Mouse (Mus musculus): ENCODE measurements around the gene Kcnh1.

Gene Kcnh1

DNA sequence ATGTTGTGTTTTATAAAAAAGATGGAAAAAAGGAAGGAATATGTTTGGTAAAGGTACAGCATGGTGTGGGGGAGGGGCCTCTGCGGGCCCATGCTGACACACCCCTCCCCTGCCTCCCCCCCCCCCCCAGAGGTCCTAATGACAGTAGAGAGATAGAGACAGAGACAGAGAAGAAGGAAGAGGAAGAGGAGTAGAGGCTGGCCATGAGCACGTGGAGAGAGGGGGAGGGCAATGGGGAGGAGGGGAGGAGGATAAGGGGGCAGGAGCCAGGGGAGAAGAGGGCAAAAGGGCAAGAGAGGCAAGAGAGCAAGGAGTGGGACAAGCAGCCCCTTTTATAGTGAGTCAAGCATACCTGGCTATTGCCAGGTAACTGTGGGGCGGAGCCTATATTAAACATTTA, 123.5 kb downstream of the Kcnh1 start:
- in situ Hi-C loops (cut with MboI, MseI) = loop anchor here (10.0 kb wide), 1 partner anchor 1529 kb away; no protein-coding TSS in a partner anchor

DNA sequence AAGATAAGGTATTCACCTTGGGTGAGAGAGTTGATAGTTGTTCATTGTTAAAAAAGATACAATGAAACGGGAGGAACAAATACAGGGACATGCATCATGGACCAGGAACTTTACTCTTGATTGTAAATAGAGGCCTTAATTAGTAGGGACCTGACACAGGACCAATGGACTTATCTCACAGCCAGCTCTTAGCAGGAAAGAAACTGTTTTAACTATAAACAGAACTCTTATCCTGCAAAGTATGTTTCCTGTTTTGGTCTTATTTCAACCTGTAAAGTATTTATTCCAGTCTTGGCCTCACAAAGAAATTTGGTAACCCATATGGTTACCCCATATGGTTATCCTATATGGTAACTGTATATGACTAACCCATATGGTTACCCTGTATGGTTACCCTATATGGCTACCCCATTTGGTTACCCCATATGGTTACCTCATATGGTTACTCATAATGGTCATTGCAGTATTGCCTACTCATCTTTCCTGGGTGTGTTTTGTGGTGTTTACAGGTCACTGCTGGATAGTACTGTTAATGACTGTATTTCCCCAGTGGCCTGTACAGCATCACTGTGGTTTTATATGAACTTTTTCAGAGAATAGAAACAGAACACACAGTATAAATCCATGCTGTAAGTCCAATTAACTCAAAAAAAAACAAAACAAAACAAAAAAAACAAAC, 125.0 kb downstream of the Kcnh1 start:
- in situ Hi-C loops (cut with MboI, MseI) = loop anchor here (10.0 kb wide), 1 partner anchor 1531 kb away; no protein-coding TSS in a partner anchor

- in situ Hi-C loops (cut with MboI, MseI) = no loop called here
These were observed 133.6 kb downstream of the Kcnh1 start for GRCm38 (mm10) chr1:192324223-192324622.

DNA sequence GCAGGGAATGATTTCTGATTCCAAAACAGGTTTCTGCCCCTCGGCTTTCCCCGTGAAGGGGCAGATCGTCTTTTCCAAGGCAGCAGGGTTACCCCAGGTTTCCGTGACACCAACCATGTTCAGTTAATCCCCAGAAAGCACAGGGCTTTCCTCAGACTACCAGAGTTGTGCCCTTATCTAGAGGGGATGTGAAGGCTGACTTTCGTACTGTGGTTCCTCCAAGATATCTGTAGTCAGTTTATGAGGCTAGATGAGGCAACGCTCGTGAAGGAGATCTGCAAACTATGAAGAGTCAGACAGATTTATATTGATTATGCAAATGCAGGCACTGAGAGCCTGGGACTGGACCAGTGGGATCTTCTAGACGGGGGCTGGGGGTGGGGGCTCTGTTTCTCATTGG, 136.5 kb downstream of the Kcnh1 start:
- in situ Hi-C loops (cut with MboI, MseI) = no loop called here

GRCm38 (mm10) chr1:192331207-192331606, 140.6 kb downstream of the Kcnh1 start:
- in situ Hi-C loops (cut with MboI, MseI) = loop anchor here (10.0 kb wide), 1 partner anchor 254 kb away; no protein-coding TSS in a partner anchor

- in situ Hi-C loops (cut with MboI, MseI) = loop anchor here (10.0 kb wide), 1 partner anchor 249 kb away; no protein-coding TSS in a partner anchor
These were observed 145.5 kb downstream of the Kcnh1 start for GRCm38 (mm10) chr1:192336029-192336428.

GRCm38 (mm10) chr1:192339361-192340077, 148.9 kb downstream of the Kcnh1 start:
- in situ Hi-C loops (cut with MboI, MseI) = loop anchor here (10.0 kb wide), 1 partner anchor 245 kb away; no protein-coding TSS in a partner anchor

DNA sequence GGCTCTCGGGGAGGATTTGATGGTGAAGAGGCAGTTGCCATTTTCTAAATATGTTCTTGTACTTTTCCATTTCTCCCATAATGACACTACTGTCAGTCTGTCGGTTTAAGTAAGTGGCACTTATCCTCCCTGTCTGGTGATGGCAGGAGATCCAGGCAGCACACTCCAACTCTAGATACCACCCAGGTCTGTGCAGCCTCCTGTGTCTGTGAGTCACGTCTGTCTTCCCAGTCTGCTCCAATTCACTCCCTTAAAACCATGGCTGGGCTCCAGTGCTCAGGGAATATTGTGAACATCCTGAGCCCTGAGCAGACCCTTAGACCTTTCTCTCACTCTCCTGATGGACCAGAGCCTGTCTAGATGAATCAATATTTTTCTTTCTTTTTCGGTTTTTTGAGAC, 151.2 kb downstream of the Kcnh1 start:
- in situ Hi-C loops (cut with MboI, MseI) = no loop called here

- in situ Hi-C loops (cut with MboI, MseI) = no loop called here
These were observed 153.4 kb downstream of the Kcnh1 start for GRCm38 (mm10) chr1:192343996-192344395.

DNA sequence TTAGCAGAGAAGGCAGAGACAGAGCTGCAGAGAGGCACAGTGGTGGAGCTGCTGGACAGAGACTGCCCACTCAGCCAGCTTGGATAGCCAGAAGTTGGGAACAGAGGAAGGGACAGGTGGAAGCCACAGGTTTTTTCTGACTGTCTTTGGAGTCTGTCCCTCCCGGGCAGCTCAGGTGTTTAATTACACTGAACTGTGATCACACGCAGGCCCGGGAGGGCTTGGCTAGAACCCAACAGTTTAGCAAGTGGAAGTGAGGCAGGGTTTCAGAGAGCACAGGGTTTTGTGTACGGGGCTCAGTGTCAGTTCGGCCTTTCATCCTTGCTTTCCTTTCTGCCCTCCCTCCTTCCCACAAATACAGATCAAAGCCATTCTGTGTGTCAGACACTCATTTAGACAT, 156.8 kb downstream of the Kcnh1 start:
- in situ Hi-C loops (cut with MboI, MseI) = no loop called here

GRCm38 (mm10) chr1:192356231-192356630, 165.7 kb downstream of the Kcnh1 start:
- in situ Hi-C loops (cut with MboI, MseI) = no loop called here

DNA sequence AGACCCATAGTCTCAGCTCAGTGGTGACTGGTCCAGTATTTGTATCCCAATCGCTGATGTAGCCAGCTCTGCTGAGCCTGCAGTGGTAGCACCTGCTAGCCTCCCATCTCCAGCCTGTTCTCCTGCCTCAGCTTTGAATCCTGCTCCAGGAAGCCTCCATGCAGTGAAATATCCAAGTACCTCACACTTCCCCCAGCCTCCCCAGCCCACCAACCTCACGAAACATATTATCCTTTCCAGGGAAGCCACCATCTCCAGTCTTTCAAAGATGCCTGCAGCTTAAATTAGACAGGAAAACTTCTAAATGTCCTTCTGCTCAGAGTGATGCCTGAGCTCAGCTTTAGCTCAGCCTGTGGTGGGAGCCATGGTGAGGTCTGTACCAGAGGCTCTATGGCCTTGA, 168.6 kb downstream of the Kcnh1 start:
- in situ Hi-C loops (cut with MboI, MseI) = no loop called here

DNA sequence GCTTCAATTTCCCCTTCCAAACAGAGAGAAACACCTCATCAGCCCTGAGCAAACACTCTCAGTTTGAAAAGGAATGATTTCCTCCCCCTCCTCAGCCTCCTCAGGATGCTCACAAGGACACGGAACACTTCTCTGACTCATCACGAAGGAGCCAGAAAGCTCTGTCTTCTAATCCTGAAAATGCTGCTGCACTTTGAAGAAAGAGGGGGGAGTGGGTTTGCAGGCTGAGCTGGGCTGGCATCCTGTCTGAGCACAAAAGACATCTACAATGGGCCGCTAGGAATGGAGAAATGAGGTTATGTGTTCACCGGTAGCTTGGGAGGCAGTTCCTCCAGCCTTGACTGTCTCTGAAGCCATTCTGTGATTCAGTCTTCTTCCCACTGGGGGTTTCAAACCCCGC, 177.8 kb downstream of the Kcnh1 start:
- in situ Hi-C loops (cut with MboI, MseI) = no loop called here

GRCm38 (mm10) chr1:192371943-192372614, 181.5 kb downstream of the Kcnh1 start:
- in situ Hi-C loops (cut with MboI, MseI) = no loop called here

DNA sequence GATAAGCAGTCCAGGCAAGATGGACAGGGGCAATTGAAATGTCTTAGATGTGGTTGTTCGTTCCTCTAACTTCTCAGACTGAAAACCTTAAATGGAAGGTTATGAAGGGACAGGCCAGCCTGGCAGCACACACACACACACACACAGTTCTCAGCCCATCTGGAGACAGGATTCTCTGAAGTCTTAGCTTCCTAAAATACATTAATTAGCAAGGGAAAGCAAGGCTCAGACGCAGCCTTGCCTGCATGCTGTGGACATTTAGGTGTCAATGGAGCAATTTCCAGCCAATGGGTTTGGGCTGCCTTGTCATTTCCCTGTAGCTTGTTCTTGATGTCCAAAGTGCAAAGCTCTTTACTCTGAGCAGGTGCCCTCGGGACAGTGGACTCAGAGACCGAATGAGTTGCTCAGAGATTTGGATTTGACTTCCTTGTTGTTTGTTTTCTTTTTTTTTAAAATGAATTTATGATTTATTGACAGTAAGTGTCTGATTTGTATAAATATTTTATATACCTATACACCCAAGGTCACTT, 188.0 kb downstream of the Kcnh1 start:
- in situ Hi-C loops (cut with MboI, MseI) = no loop called here

- in situ Hi-C loops (cut with MboI, MseI) = no loop called here
These were observed 190.0 kb downstream of the Kcnh1 start for GRCm38 (mm10) chr1:192380596-192381041.

DNA sequence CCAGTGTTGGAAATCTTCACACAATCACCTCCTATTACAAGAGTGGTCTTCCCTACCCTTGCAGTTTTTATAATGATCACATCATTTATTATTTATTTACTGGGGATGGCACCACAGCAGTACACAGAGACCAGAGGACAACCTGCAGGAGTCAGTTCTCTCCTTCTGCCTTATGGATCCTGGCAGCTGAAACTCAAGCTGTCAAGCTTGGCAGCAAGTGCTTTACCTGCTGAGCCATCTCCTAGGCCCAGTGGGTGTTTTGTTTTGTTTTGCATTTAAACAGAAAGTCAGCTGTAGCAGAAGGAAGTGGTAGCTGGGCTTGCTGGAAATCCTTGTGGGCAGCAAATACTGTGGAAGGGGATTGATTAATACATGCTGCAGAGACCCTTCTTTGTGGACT, 197.1 kb downstream of the Kcnh1 start:
- in situ Hi-C loops (cut with MboI, MseI) = no loop called here

- in situ Hi-C loops (cut with MboI, MseI) = no loop called here
These were observed 200.5 kb downstream of the Kcnh1 start for GRCm38 (mm10) chr1:192391041-192391440.

- in situ Hi-C loops (cut with MboI, MseI) = no loop called here
These were observed 201.7 kb downstream of the Kcnh1 start for GRCm38 (mm10) chr1:192392232-192392631.

GRCm38 (mm10) chr1:192399667-192400490, 209.3 kb downstream of the Kcnh1 start:
- in situ Hi-C loops (cut with MboI, MseI) = no loop called here

- in situ Hi-C loops (cut with MboI, MseI) = no loop called here
These were observed 210.4 kb downstream of the Kcnh1 start for GRCm38 (mm10) chr1:192400991-192401390.
